Comparison of ENCODE assay signal across 9 mouse cellular contexts in genomic region chr10:75936909-75937667, GRCm38 (mm10). TPM values are rescaled to one million over a fixed set of nuclear protein-coding genes. Genes with fewer than 3 reads are reported as not detected.
DNase-seq lines count a peak whose midpoint lies in the region; ATAC-seq and TF ChIP-seq lines count a peak whose summit lies in the region.
"Had no signal": no experiment of that assay in that cellular context is flagged by ENCODE, and none has a peak within 500 bp of the region (broad histone marks: within the 10 kb centered on the region; RNA-seq: fewer than 3 reads in every experiment).

No protein-coding gene starts in this region.

- H3K27ac ChIP-seq in gastrocnemius, adult 2 months, result peak overlapping the region; percentile 99
- no peak overlapping the region for H3K27ac ChIP-seq in midbrain, embryonic 16.5 days (ENCODE audit: low read length)
- H3K27ac ChIP-seq in midbrain, embryonic 13.5 days, result no peak overlapping the region
- no peak overlapping the region for H3K27ac ChIP-seq in stomach, embryonic 16.5 days (ENCODE audit: low read length)

- peaks cover 20% of the 10 kb centered on the region for H3K4me1 ChIP-seq in midbrain, embryonic 16.5 days (ENCODE audit: control insufficient read depth, insufficient read depth, low read length)
- peaks cover 30% of the 10 kb centered on the region for H3K4me1 ChIP-seq in midbrain, embryonic 13.5 days (replicated peaks)
- peaks cover 7% of the 10 kb centered on the region for H3K4me1 ChIP-seq in stomach, embryonic 16.5 days (ENCODE audit: control insufficient read depth, insufficient read depth, low read length)

- no peak for TF ChIP-seq CTCF in gastrocnemius, adult 2 months (IDR thresholded peaks at IDR 0.05)

- H3K36me3 ChIP-seq in midbrain, embryonic 16.5 days (ENCODE audit: control insufficient read depth, insufficient read depth, low read length), result no peaks in the 10 kb centered on the region
- H3K36me3 ChIP-seq in midbrain, embryonic 13.5 days, result no peaks in the 10 kb centered on the region
- no peaks in the 10 kb centered on the region for H3K36me3 ChIP-seq in stomach, embryonic 16.5 days (ENCODE audit: control insufficient read depth, insufficient read depth, low read length)

- WGBS in midbrain, embryonic 16.5 days, result 32% methylated on average over 18 of the region's 18 CpGs
- WGBS in midbrain, embryonic 13.5 days, result 36% methylated on average over 18 of the region's 18 CpGs
- 57% methylated on average over 18 of the region's 18 CpGs for WGBS in stomach, embryonic 16.5 days

- H3K4me2 ChIP-seq in midbrain, embryonic 16.5 days (ENCODE audit: low read length), result peak overlapping the region; percentile 37
- no peak overlapping the region; the same call in 1 of the 2 replicates for H3K4me2 ChIP-seq in midbrain, embryonic 13.5 days (replicated peaks)
- H3K4me2 ChIP-seq in stomach, embryonic 16.5 days (ENCODE audit: low read depth, low read length), result peak overlapping the region; percentile 5; the same call in 1 of the 2 replicates

- intact Hi-C loops in gastrocnemius, adult 2 months (cut with DNase I), result loop anchor here (5.0 kb wide), 1 partner anchor 40 kb away; no protein-coding TSS in a partner anchor

- H3K4me3 ChIP-seq in gastrocnemius, adult 2 months, result peak overlapping the region; percentile 81
- no peak overlapping the region; the same call in 1 of the 2 replicates for H3K4me3 ChIP-seq in midbrain, embryonic 16.5 days (ENCODE audit: low read depth, low read length)
- no peak overlapping the region for H3K4me3 ChIP-seq in midbrain, embryonic 13.5 days (replicated peaks)
- no peak overlapping the region for H3K4me3 ChIP-seq in stomach, embryonic 16.5 days (replicated peaks; ENCODE audit: low read length)

- peaks cover 3% of the 10 kb centered on the region; the same call in 1 of the 2 replicates for H3K27me3 ChIP-seq in midbrain, embryonic 16.5 days (ENCODE audit: control insufficient read depth, insufficient read depth, low read depth, low read length)
- H3K27me3 ChIP-seq in midbrain, embryonic 13.5 days, result peaks cover 42% of the 10 kb centered on the region
- 0 out of 2 replicates have a peak, but pooled peaks cover 2% of the 10 kb centered on the region for H3K27me3 ChIP-seq in stomach, embryonic 16.5 days (ENCODE audit: control insufficient read depth, insufficient read depth, low read length)

- DNase-seq in gastrocnemius, adult 2 months, result peak; percentile 51
- DNase-seq in gastrocnemius, postnatal 10 days, result no peak
- peak; percentile 47 for DNase-seq in induced T-regulatory cell, adult 2 months (ENCODE audit: low read depth)
- DNase-seq in urinary bladder, postnatal 25 days (ENCODE audit: low spot score), result no peak
- no peak for DNase-seq in gastrocnemius, postnatal 25 days
- DNase-seq: lung, postnatal 10 days had no signal

- ATAC-seq in midbrain, embryonic 16.5 days, result no peak
- ATAC-seq in midbrain, embryonic 13.5 days, result no peak
- ATAC-seq in stomach, embryonic 16.5 days (ENCODE audit: insufficient read depth, low FRiP score), result no peak

- H3K9me3 ChIP-seq in midbrain, embryonic 16.5 days (replicated peaks; ENCODE audit: control insufficient read depth, low read length, poor library complexity, severe bottlenecking), result no peaks in the 10 kb centered on the region
- H3K9me3 ChIP-seq in midbrain, embryonic 13.5 days, result no peaks in the 10 kb centered on the region
- no peaks in the 10 kb centered on the region for H3K9me3 ChIP-seq in stomach, embryonic 16.5 days (replicated peaks; ENCODE audit: control insufficient read depth, low read length)

- 0 out of 2 replicates have a peak overlapping the region, but pooled peaks have one; percentile 16 for H3K9ac ChIP-seq in midbrain, embryonic 16.5 days (ENCODE audit: low read depth, low read length)
- H3K9ac ChIP-seq in midbrain, embryonic 13.5 days (replicated peaks), result no peak overlapping the region
- H3K9ac ChIP-seq in stomach, embryonic 16.5 days (ENCODE audit: low read length), result no peak overlapping the region

RNA-seq across cellular contexts. Expression of gene Mmp11, which starts 0.8 kb away (rescaled TPM):
- 1 to 10 TPM; 2.5 to 2.8 TPM for total RNA-seq in gastrocnemius, adult 2 months (2021)
- 1 to 10 TPM; 5.1 to 7.4 TPM for total RNA-seq in gastrocnemius, postnatal 10 days (2021)
- 13.3 and 14.6 TPM in 2 replicates for polyA plus RNA-seq in midbrain, embryonic 16.5 days (2015; fragmentation: Nextera tagmentation; extraction: Ambion mirVana)
- polyA plus RNA-seq in midbrain, embryonic 13.5 days (2015; fragmentation: Nextera tagmentation; extraction: Ambion mirVana), result 22.7 and 29.5 TPM in 2 replicates
- 33.8 and 39.1 TPM in 2 replicates for polyA plus RNA-seq in stomach, embryonic 16.5 days (2015; fragmentation: Nextera tagmentation; extraction: Ambion mirVana)
- total RNA-seq in gastrocnemius, postnatal 25 days (2021), result 1 to 10 TPM; 1.7 to 3.3 TPM

RNA-seq across cellular contexts. Expression of gene Gm867, which starts 3.4 kb away (rescaled TPM):
- total RNA-seq in gastrocnemius, adult 2 months (2021), result not detected
- total RNA-seq in gastrocnemius, postnatal 10 days (2021), result under 1 TPM in 1 of 2 experiments, not detected in 1; 0.27 TPM
- polyA plus RNA-seq in midbrain, embryonic 16.5 days (2015; fragmentation: Nextera tagmentation; extraction: Ambion mirVana), result 0.92 and 1.0 TPM in 2 replicates
- polyA plus RNA-seq in midbrain, embryonic 13.5 days (2015; fragmentation: Nextera tagmentation; extraction: Ambion mirVana), result 0.35 TPM in 1 of 2 replicates, not detected in the other
- polyA plus RNA-seq in stomach, embryonic 16.5 days (2015; fragmentation: Nextera tagmentation; extraction: Ambion mirVana), result 0.75 and 1.0 TPM in 2 replicates
- total RNA-seq in gastrocnemius, postnatal 25 days (2021), result not detected

RNA-seq across cellular contexts. Expression of gene Chchd10, which starts 4.2 kb away (rescaled TPM):
- total RNA-seq in gastrocnemius, adult 2 months (2021), result 1,000 to 10,000 TPM; 1,469 to 1,586 TPM
- 100 to 1,000 TPM; 592 to 715 TPM for total RNA-seq in gastrocnemius, postnatal 10 days (2021)
- polyA plus RNA-seq in midbrain, embryonic 16.5 days (2015; fragmentation: Nextera tagmentation; extraction: Ambion mirVana), result 72.1 and 93.2 TPM in 2 replicates
- 15.1 and 17.1 TPM in 2 replicates for polyA plus RNA-seq in midbrain, embryonic 13.5 days (2015; fragmentation: Nextera tagmentation; extraction: Ambion mirVana)
- polyA plus RNA-seq in stomach, embryonic 16.5 days (2015; fragmentation: Nextera tagmentation; extraction: Ambion mirVana), result 83.6 and 97.1 TPM in 2 replicates
- total RNA-seq in gastrocnemius, postnatal 25 days (2021), result 1,000 to 10,000 TPM; 1,309 to 1,319 TPM

RNA-seq across cellular contexts. Expression of gene Vpreb3, which starts 5.8 kb away (rescaled TPM):
- total RNA-seq in gastrocnemius, adult 2 months (2021), result not detected
- 1 to 10 TPM in 1 of 2 experiments, not detected in 1; 1.1 TPM for total RNA-seq in gastrocnemius, postnatal 10 days (2021)
- polyA plus RNA-seq in midbrain, embryonic 16.5 days (2015; fragmentation: Nextera tagmentation; extraction: Ambion mirVana), result 0.84 and 1.5 TPM in 2 replicates
- 0.58 and 0.73 TPM in 2 replicates for polyA plus RNA-seq in midbrain, embryonic 13.5 days (2015; fragmentation: Nextera tagmentation; extraction: Ambion mirVana)
- 1.9 and 2.1 TPM in 2 replicates for polyA plus RNA-seq in stomach, embryonic 16.5 days (2015; fragmentation: Nextera tagmentation; extraction: Ambion mirVana)
- not detected for total RNA-seq in gastrocnemius, postnatal 25 days (2021)

RNA-seq across cellular contexts. Expression of gene Smarcb1, which starts 15.7 kb away (rescaled TPM):
- total RNA-seq in gastrocnemius, adult 2 months (2021), result 10 to 100 TPM; 13.0 to 17.7 TPM
- 10 to 100 TPM; 30.5 to 39.1 TPM for total RNA-seq in gastrocnemius, postnatal 10 days (2021)
- polyA plus RNA-seq in midbrain, embryonic 16.5 days (2015; fragmentation: Nextera tagmentation; extraction: Ambion mirVana), result 262 and 281 TPM in 2 replicates
- 323 and 327 TPM in 2 replicates for polyA plus RNA-seq in midbrain, embryonic 13.5 days (2015; fragmentation: Nextera tagmentation; extraction: Ambion mirVana)
- 159 and 162 TPM in 2 replicates for polyA plus RNA-seq in stomach, embryonic 16.5 days (2015; fragmentation: Nextera tagmentation; extraction: Ambion mirVana)
- 10 to 100 TPM; 14.9 to 15.2 TPM for total RNA-seq in gastrocnemius, postnatal 25 days (2021)

Comparison
In these comparisons a context has a peak if more than half of its experiments do, and no peak if none do; other contexts are left out.
1. DNase-seq: peak in gastrocnemius, adult 2 months (single experiment) and induced T-regulatory cell, adult 2 months (single experiment); none in gastrocnemius, postnatal 10 days (single experiment), urinary bladder, postnatal 25 days (single experiment) and gastrocnemius, postnatal 25 days (single experiment).